Mouse (Mus musculus) neural tube, embryonic 10.5 days (tissue): Measurements from ENCODE around the gene Fndc1.

ENCODE experiments used
- DNase-seq: peaks from one replicate; pipeline ENCODE4 v3.0.0-alpha.2; 2017; ENCODE audit warnings: low spot score; ENCODE audit errors: extremely low spot score

The Fndc1 gene

DNA sequence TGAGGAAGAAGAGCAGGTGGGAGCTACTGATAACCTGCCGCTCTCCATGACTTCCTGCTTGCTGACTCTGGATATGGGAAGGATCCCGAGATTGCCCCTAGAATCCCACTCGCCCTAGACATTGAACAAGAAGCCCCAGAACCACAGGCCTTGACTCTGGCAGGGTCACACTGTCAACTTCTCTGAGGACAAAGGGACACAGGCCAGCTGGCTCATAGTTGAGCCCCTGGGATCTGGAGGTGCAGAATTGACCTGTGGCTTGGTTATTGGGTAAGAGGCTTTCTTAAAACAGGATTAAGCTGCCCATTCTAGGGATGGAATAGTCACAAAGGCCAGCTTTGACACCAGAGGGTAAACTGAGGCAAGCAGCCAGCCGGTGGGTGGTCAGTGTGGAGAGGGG lies 136.8 kb downstream of the Fndc1 start:
- no peak for DNase-seq
